Mouse (Mus musculus) liver, embryonic 14.5 days (tissue): ENCODE measurements around the gene Cope.

Experiments used
- CTCF ChIP-seq: IDR thresholded peaks from 2 replicates; pipeline ENCODE4 v1.5.1; 2016; ENCODE audit warnings: antibody characterized with exemption, low read depth, control low read depth
- EP300 ChIP-seq: IDR thresholded peaks from 2 replicates; pipeline ENCODE4 v1.6.1; 2016; ENCODE audit warnings: antibody characterized with exemption, low read depth

GRCm38 (mm10) chr8:70254628-70255027 lies 47.7 kb upstream of the Cope start:
- peak; percentile 45 for TF ChIP-seq CTCF
- no peak for TF ChIP-seq EP300
